Mouse (Mus musculus) midbrain, embryonic 16.5 days (tissue): ENCODE measurements at regions not wholly inside any gene's neighbourhood (a gene's known extent, or its start where the extent isn't known, plus 50 kb on each side); places are given as distances from the start of the nearest gene placed in this dataset.

Source experiments
- ATAC-seq: fragments of 200-750 bp; cut with Nextera tagmentation; 2 replicates; pipeline ENCODE4 v1.8.0; 2017; ENCODE audit warnings: moderate TSS enrichment
- H3K27ac ChIP-seq: fragments of 300-500 bp; sonication (generic); 2 replicates; pipeline ENCODE4 v1.5.1; 2014; ENCODE audit warnings: mild to moderate bottlenecking, low read length, mixed read lengths
- H3K27me3 ChIP-seq: fragments of 300-500 bp; sonication (generic); 2 replicates; pipeline ENCODE4 v1.6.1; 2014; ENCODE audit warnings: low read depth, low read length, mixed read lengths; ENCODE audit not compliant: control insufficient read depth, insufficient read depth
- H3K36me3 ChIP-seq: fragments of 300-500 bp; sonication (generic); 2 replicates; pipeline ENCODE4 v1.6.1; 2014; ENCODE audit warnings: mild to moderate bottlenecking, low read length, moderate library complexity, mixed read lengths; ENCODE audit not compliant: control insufficient read depth, insufficient read depth
- H3K4me1 ChIP-seq: fragments of 300-500 bp; sonication (generic); 2 replicates; pipeline ENCODE4 v1.6.1; 2014; ENCODE audit warnings: mild to moderate bottlenecking, low read length, mixed read lengths; ENCODE audit not compliant: control insufficient read depth, insufficient read depth
- H3K4me2 ChIP-seq: fragments of 300-500 bp; sonication (generic); 2 replicates; pipeline ENCODE4 v1.6.1; 2014; ENCODE audit warnings: mild to moderate bottlenecking, low read length, mixed read lengths
- H3K4me3 ChIP-seq: fragments of 300-500 bp; sonication (generic); 2 replicates; pipeline ENCODE4 v1.5.1; 2014; ENCODE audit warnings: low read depth, mild to moderate bottlenecking, low read length, moderate library complexity, mixed read lengths
- H3K9ac ChIP-seq: fragments of 300-500 bp; sonication (generic); 2 replicates; pipeline ENCODE4 v1.6.1; 2014; ENCODE audit warnings: low read depth, low read length, mixed read lengths
- H3K9me3 ChIP-seq: fragments of 300-500 bp; sonication (generic); replicated peaks from 2 replicates; pipeline ENCODE4 v1.6.1; 2014; ENCODE audit warnings: mild to moderate bottlenecking, low read length, mixed read lengths; ENCODE audit not compliant: control insufficient read depth, poor library complexity, severe bottlenecking
- WGBS: fragments of 180-500 bp; shearing (Covaris S2); extraction: QIAGEN DNeasy Blood & Tissue Kit; methylation state at CpG from one replicate; pipeline ENCODE4 v1.1.7; 2014; 5-methylcytosine and 5-hydroxymethylcytosine counted together

- H3K4me3 ChIP-seq: no peak overlapping the region
- H3K36me3 ChIP-seq: no peaks in the 10 kb centered on the region
- no peak overlapping the region for H3K9ac ChIP-seq
- ATAC-seq: no peak
- no peaks in the 10 kb centered on the region for H3K4me1 ChIP-seq
- no peaks in the 10 kb centered on the region for H3K27me3 ChIP-seq
- WGBS: 88% methylated on average over 1 of the region's 1 CpGs
- H3K27ac ChIP-seq: no peak overlapping the region
- H3K4me2 ChIP-seq: no peak overlapping the region
- no peaks in the 10 kb centered on the region for H3K9me3 ChIP-seq
Observed at GRCm38 (mm10) chr16:12982681-12983080, 126.8 kb upstream of the Ercc4 start.

GRCm38 (mm10) chr16:13001288-13001880 lies 108.1 kb upstream of the Ercc4 start:
- H3K4me3 ChIP-seq: no peak overlapping the region
- 83% methylated on average over 1 of the region's 1 CpGs for WGBS
- no peaks in the 10 kb centered on the region for H3K4me1 ChIP-seq
- no peaks in the 10 kb centered on the region for H3K36me3 ChIP-seq
- no peak overlapping the region for H3K4me2 ChIP-seq
- no peaks in the 10 kb centered on the region for H3K9me3 ChIP-seq
- H3K27me3 ChIP-seq: no peaks in the 10 kb centered on the region
- H3K9ac ChIP-seq: no peak overlapping the region
- ATAC-seq: no peak
- H3K27ac ChIP-seq: no peak overlapping the region

GRCm38 (mm10) chr16:13012863-13013262 lies 96.6 kb upstream of the Ercc4 start:
- 93% methylated on average over 5 of the region's 5 CpGs for WGBS
- H3K4me3 ChIP-seq: no peak overlapping the region
- H3K27ac ChIP-seq: no peak overlapping the region
- H3K4me1 ChIP-seq: no peaks in the 10 kb centered on the region
- ATAC-seq: no peak
- no peaks in the 10 kb centered on the region for H3K9me3 ChIP-seq
- no peak overlapping the region for H3K9ac ChIP-seq
- H3K27me3 ChIP-seq: no peaks in the 10 kb centered on the region
- H3K4me2 ChIP-seq: no peak overlapping the region
- no peaks in the 10 kb centered on the region for H3K36me3 ChIP-seq

GRCm38 (mm10) chr16:13013891-13014644 lies 95.4 kb upstream of the Ercc4 start:
- no peak overlapping the region for H3K9ac ChIP-seq
- ATAC-seq: no peak
- 57% methylated on average over 10 of the region's 10 CpGs for WGBS
- no peaks in the 10 kb centered on the region for H3K4me1 ChIP-seq
- H3K4me3 ChIP-seq: no peak overlapping the region
- H3K4me2 ChIP-seq: no peak overlapping the region
- H3K27me3 ChIP-seq: no peaks in the 10 kb centered on the region
- no peak overlapping the region for H3K27ac ChIP-seq
- no peaks in the 10 kb centered on the region for H3K9me3 ChIP-seq
- no peaks in the 10 kb centered on the region for H3K36me3 ChIP-seq

- H3K4me1 ChIP-seq: no peaks in the 10 kb centered on the region
- H3K27me3 ChIP-seq: no peaks in the 10 kb centered on the region
- no peaks in the 10 kb centered on the region for H3K9me3 ChIP-seq
- no peak overlapping the region for H3K27ac ChIP-seq
- 52% methylated on average over 4 of the region's 4 CpGs for WGBS
- H3K4me3 ChIP-seq: no peak overlapping the region
- no peaks in the 10 kb centered on the region for H3K36me3 ChIP-seq
- no peak overlapping the region for H3K9ac ChIP-seq
- H3K4me2 ChIP-seq: no peak overlapping the region
- no peak for ATAC-seq
Observed at GRCm38 (mm10) chr16:13022875-13023274, 86.6 kb upstream of the Ercc4 start.

GRCm38 (mm10) chr16:13025393-13025792 lies 84.1 kb upstream of the Ercc4 start:
- no peak overlapping the region for H3K4me2 ChIP-seq
- H3K27me3 ChIP-seq: no peaks in the 10 kb centered on the region
- no peaks in the 10 kb centered on the region for H3K36me3 ChIP-seq
- no peak overlapping the region for H3K27ac ChIP-seq
- 35% methylated on average over 3 of the region's 3 CpGs for WGBS
- no peaks in the 10 kb centered on the region for H3K4me1 ChIP-seq
- H3K9ac ChIP-seq: no peak overlapping the region
- peak; percentile 92 for ATAC-seq
- no peaks in the 10 kb centered on the region for H3K9me3 ChIP-seq
- no peak overlapping the region for H3K4me3 ChIP-seq

- H3K36me3 ChIP-seq: no peaks in the 10 kb centered on the region
- 84% methylated on average over 5 of the region's 5 CpGs for WGBS
- H3K4me1 ChIP-seq: no peaks in the 10 kb centered on the region
- no peak overlapping the region for H3K4me3 ChIP-seq
- no peak overlapping the region for H3K27ac ChIP-seq
- H3K27me3 ChIP-seq: no peaks in the 10 kb centered on the region
- no peak overlapping the region for H3K4me2 ChIP-seq
- H3K9ac ChIP-seq: no peak overlapping the region
- H3K9me3 ChIP-seq: no peaks in the 10 kb centered on the region
- ATAC-seq: no peak
Observed at GRCm38 (mm10) chr16:13034136-13034535, 75.3 kb upstream of the Ercc4 start.

GRCm38 (mm10) chr16:13036596-13036995 lies 72.9 kb upstream of the Ercc4 start:
- Histone ChIP-seq H3K9ac (no peak overlapping the region), H3K27me3 (no peaks in the 10 kb centered on the region), H3K4me3 (no peak overlapping the region), H3K36me3 (no peaks in the 10 kb centered on the region), H3K4me2 (no peak overlapping the region), H3K4me1 (no peaks in the 10 kb centered on the region), H3K27ac (no peak overlapping the region), H3K9me3 (no peaks in the 10 kb centered on the region)
- 93% methylated on average over 4 of the region's 4 CpGs for WGBS
- no peak for ATAC-seq

GRCm38 (mm10) chr16:13040312-13041100 lies 69.0 kb upstream of the Ercc4 start:
- Histone ChIP-seq H3K4me3 (no peak overlapping the region), H3K27ac (no peak overlapping the region), H3K4me1 (no peaks in the 10 kb centered on the region), H3K9ac (no peak overlapping the region), H3K36me3 (no peaks in the 10 kb centered on the region), H3K4me2 (no peak overlapping the region), H3K9me3 (no peaks in the 10 kb centered on the region), H3K27me3 (no peaks in the 10 kb centered on the region)
- 55% methylated on average over 15 of the region's 15 CpGs for WGBS
- 0 out of 2 replicates have a peak, but pooled peaks have one; percentile 39 for ATAC-seq
